Mouse (Mus musculus): ENCODE results near the gene Riiad1.

- TF ChIP-seq CTCF (IDR thresholded peaks at IDR 0.05; ENCODE audit: borderline replicate concordance, insufficient read depth, low read length) (no peak), POLR2A (IDR thresholded peaks at IDR 0.05; ENCODE audit: low read depth, low read length) (no peak)
These were observed 39.0 kb downstream of the Riiad1 start for GRCm38 (mm10) chr3:94441182-94441581.

All from embryonic fibroblast, embryonic 13.5 days (primary cell).